In genomic region chr5:146974781-146975123, GRCm38 (mm10) we compare ENCODE assay signal across 14 mouse cellular contexts. TPM values are rescaled to one million over a fixed set of nuclear protein-coding genes. Genes with fewer than 3 reads are reported as not detected.
DNase-seq lines count a peak whose midpoint lies in the region; ATAC-seq lines count a peak whose summit lies in the region.
"Had no signal": no experiment of that assay in that cellular context is flagged by ENCODE, and none has a peak within 500 bp of the region (broad histone marks: within the 10 kb centered on the region; RNA-seq: fewer than 3 reads in every experiment).

No protein-coding gene starts in this region.

- ATAC-seq in lung, embryonic 15.5 days (ENCODE audit: borderline replicate concordance, extremely low read depth, low FRiP score, low TSS enrichment): peak; percentile 39; the same call in 1 of the 2 replicates
- no peak for ATAC-seq in intestine, embryonic 15.5 days
- no peak for ATAC-seq in stomach, embryonic 15.5 days (ENCODE audit: insufficient read depth, low FRiP score, low read depth)
- no peak for ATAC-seq in cerebellum, adult (ENCODE audit: insufficient number of reproducible peaks, low FRiP score, low TSS enrichment)
- ATAC-seq in forebrain, embryonic 14.5 days: no peak
- ATAC-seq: hindbrain, postnatal 0 days had no signal

- 13% methylated on average over 13 of the region's 13 CpGs for WGBS in lung, embryonic 15.5 days
- 23% methylated on average over 13 of the region's 13 CpGs for WGBS in intestine, embryonic 15.5 days
- 21% methylated on average over 13 of the region's 13 CpGs for WGBS in stomach, embryonic 15.5 days
- WGBS in forebrain, embryonic 14.5 days: 70% methylated on average over 13 of the region's 13 CpGs

- DNase-seq in lung, postnatal 36 days: no peak
- peak; percentile 56 for DNase-seq in kidney, postnatal 14 days
- DNase-seq in adrenal gland, adult 2 months: no peak
- DNase-seq in forebrain, embryonic 14.5 days (ENCODE audit: low spot score): no peak
- DNase-seq: cerebellum, postnatal 10 days; heart, postnatal 14 days; liver; right cerebral cortex, postnatal 4 days; thymus, adult 18-20 months had no signal

- peak overlapping the region; percentile 37 for H3K27ac ChIP-seq in lung, embryonic 15.5 days
- 0 out of 2 replicates have a peak overlapping the region, but pooled peaks have one; percentile 9 for H3K27ac ChIP-seq in intestine, embryonic 15.5 days
- H3K27ac ChIP-seq in stomach, embryonic 15.5 days: peak overlapping the region; percentile 31; the same call in 1 of the 2 replicates
- H3K27ac ChIP-seq in forebrain, embryonic 14.5 days (ENCODE audit: low read depth, low read length): no peak overlapping the region
- H3K27ac ChIP-seq: hindbrain, postnatal 0 days had no signal

- peak overlapping the region; percentile 40 for H3K4me2 ChIP-seq in lung, embryonic 15.5 days
- H3K4me2 ChIP-seq in intestine, embryonic 15.5 days (replicated peaks): peak overlapping the region; percentile 30
- H3K4me2 ChIP-seq in stomach, embryonic 15.5 days: peak overlapping the region; percentile 20; the same call in 1 of the 2 replicates
- no peak overlapping the region for H3K4me2 ChIP-seq in forebrain, embryonic 14.5 days (ENCODE audit: low read length)

- no peaks in the 10 kb centered on the region for H3K27me3 ChIP-seq in lung, embryonic 15.5 days
- no peaks in the 10 kb centered on the region for H3K27me3 ChIP-seq in intestine, embryonic 15.5 days (replicated peaks)
- H3K27me3 ChIP-seq in stomach, embryonic 15.5 days (replicated peaks): no peaks in the 10 kb centered on the region
- peaks cover 4% of the 10 kb centered on the region; the same call in 1 of the 2 replicates for H3K27me3 ChIP-seq in forebrain, embryonic 14.5 days (replicated peaks; ENCODE audit: control insufficient read depth, insufficient read depth, low read length)

- H3K9me3 ChIP-seq in lung, embryonic 15.5 days: no peaks in the 10 kb centered on the region
- no peaks in the 10 kb centered on the region for H3K9me3 ChIP-seq in intestine, embryonic 15.5 days
- H3K9me3 ChIP-seq in stomach, embryonic 15.5 days: no peaks in the 10 kb centered on the region
- H3K9me3 ChIP-seq in forebrain, embryonic 14.5 days (replicated peaks; ENCODE audit: control insufficient read depth, low read length): no peaks in the 10 kb centered on the region

- H3K36me3 ChIP-seq in lung, embryonic 15.5 days: no peaks in the 10 kb centered on the region
- H3K36me3 ChIP-seq in intestine, embryonic 15.5 days: no peaks in the 10 kb centered on the region
- H3K36me3 ChIP-seq in stomach, embryonic 15.5 days: no peaks in the 10 kb centered on the region
- H3K36me3 ChIP-seq in forebrain, embryonic 14.5 days (ENCODE audit: control insufficient read depth, insufficient read depth, low read length): no peaks in the 10 kb centered on the region

- no peak overlapping the region for H3K4me3 ChIP-seq in lung, embryonic 15.5 days
- no peak overlapping the region for H3K4me3 ChIP-seq in intestine, embryonic 15.5 days (replicated peaks)
- H3K4me3 ChIP-seq in stomach, embryonic 15.5 days (replicated peaks): no peak overlapping the region
- H3K4me3 ChIP-seq in forebrain, embryonic 14.5 days (ENCODE audit: low read depth, low read length): no peak overlapping the region

- peaks cover 15% of the 10 kb centered on the region for H3K4me1 ChIP-seq in lung, embryonic 15.5 days
- peaks cover 6% of the 10 kb centered on the region; the same call in 1 of the 2 replicates for H3K4me1 ChIP-seq in intestine, embryonic 15.5 days (replicated peaks)
- no peaks in the 10 kb centered on the region for H3K4me1 ChIP-seq in stomach, embryonic 15.5 days
- H3K4me1 ChIP-seq in forebrain, embryonic 14.5 days (ENCODE audit: control insufficient read depth, insufficient read depth, low read length): no peaks in the 10 kb centered on the region

- no peak overlapping the region for H3K9ac ChIP-seq in lung, embryonic 15.5 days
- no peak overlapping the region for H3K9ac ChIP-seq in intestine, embryonic 15.5 days
- H3K9ac ChIP-seq in stomach, embryonic 15.5 days: no peak overlapping the region
- H3K9ac ChIP-seq in forebrain, embryonic 14.5 days (ENCODE audit: low read length): no peak overlapping the region

RNA-seq across cellular contexts. Expression of gene Mtif3, which starts 11.2 kb away (rescaled TPM):
- polyA plus RNA-seq in lung, embryonic 15.5 days (2015; fragmentation: Nextera tagmentation; extraction: Ambion mirVana): 19.3 and 20.1 TPM in 2 replicates
- 27.8 and 28.3 TPM in 2 replicates for polyA plus RNA-seq in intestine, embryonic 15.5 days (2015; fragmentation: Nextera tagmentation; extraction: Ambion mirVana)
- 23.1 and 24.2 TPM in 2 replicates for polyA plus RNA-seq in stomach, embryonic 15.5 days (2015; fragmentation: Nextera tagmentation; extraction: Ambion mirVana)
- total RNA-seq in adrenal gland, adult 2 months (2021): 10 to 100 TPM; 29.0 to 39.8 TPM
- 8.6 and 9.5 TPM in 2 replicates for polyA plus RNA-seq in adrenal gland, adult 2 months (2012; rRNA removed)
- 27.1 and 34.4 TPM in 2 replicates for polyA plus RNA-seq in forebrain, embryonic 14.5 days (2014; fragmentation: Nextera tagmentation; extraction: Ambion mirVana)

RNA-seq across cellular contexts. Expression of gene Gtf3a, which starts 26.3 kb away (rescaled TPM):
- 128 and 133 TPM in 2 replicates for polyA plus RNA-seq in lung, embryonic 15.5 days (2015; fragmentation: Nextera tagmentation; extraction: Ambion mirVana)
- 132 TPM in 2 replicates for polyA plus RNA-seq in intestine, embryonic 15.5 days (2015; fragmentation: Nextera tagmentation; extraction: Ambion mirVana)
- 116 and 122 TPM in 2 replicates for polyA plus RNA-seq in stomach, embryonic 15.5 days (2015; fragmentation: Nextera tagmentation; extraction: Ambion mirVana)
- 10 to 100 TPM; 30.1 to 30.4 TPM for total RNA-seq in adrenal gland, adult 2 months (2021)
- 47.9 and 51.0 TPM in 2 replicates for polyA plus RNA-seq in adrenal gland, adult 2 months (2012; rRNA removed)
- polyA plus RNA-seq in forebrain, embryonic 14.5 days (2014; fragmentation: Nextera tagmentation; extraction: Ambion mirVana): 99.7 and 110 TPM in 2 replicates
